Mouse (Mus musculus) testis, postnatal 14 days (tissue): Measurements from ENCODE around the gene Hnrnpu.
"Not testable (repeated sequence)": the region's sequence is repeated elsewhere in the genome, so short reads cannot be mapped to it uniquely, and the experiment has no call there.

ENCODE experiments used
- DNase-seq: peaks from one replicate; pipeline ENCODE4 v3.0.0; 2021; ENCODE audit warnings: low spot score

Gene Hnrnpu

DNA sequence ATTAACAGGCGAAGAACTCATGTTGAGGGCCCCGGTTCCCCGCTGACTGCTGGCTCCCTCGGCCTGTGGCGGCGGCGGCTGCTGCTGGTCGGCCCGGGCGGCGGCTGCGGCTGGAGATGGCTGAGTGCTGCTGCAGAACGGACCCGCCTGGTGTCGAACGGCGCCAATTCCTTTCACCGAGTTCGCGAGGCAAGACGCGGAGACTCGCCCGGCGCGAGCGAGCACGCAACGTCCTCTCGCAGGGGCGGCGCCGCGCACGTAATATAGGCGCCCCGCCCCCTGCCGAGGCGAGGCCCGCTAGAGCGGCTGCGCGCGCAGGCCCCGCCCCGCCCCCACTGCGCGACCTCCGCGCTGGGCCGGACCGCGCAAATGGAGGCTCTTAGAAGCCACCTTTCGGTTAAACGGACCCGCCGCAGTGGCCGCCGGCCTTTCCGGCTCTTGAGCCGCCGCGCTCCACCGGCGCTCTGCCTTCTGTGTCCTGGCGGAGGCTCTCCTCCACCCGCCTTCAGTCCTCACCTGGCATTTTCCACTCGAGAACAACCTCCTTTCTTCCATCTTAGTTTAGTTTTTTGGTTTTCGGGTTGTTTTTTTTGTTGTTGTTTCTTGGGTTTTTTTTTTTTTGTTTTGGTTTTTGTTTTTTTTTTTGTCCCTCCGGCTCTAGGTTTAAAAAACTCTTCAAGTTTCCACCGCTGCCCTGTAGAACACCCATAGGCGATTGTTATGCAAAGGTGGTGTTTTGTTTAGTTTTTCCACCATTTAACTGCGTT lies at the start of gene Hnrnpu:
Gene Hnrnpu, minus strand, starts transcription at position 247 of the 767 bp plus-strand sequence.
- DNase-seq, result peak; percentile 95

DNA sequence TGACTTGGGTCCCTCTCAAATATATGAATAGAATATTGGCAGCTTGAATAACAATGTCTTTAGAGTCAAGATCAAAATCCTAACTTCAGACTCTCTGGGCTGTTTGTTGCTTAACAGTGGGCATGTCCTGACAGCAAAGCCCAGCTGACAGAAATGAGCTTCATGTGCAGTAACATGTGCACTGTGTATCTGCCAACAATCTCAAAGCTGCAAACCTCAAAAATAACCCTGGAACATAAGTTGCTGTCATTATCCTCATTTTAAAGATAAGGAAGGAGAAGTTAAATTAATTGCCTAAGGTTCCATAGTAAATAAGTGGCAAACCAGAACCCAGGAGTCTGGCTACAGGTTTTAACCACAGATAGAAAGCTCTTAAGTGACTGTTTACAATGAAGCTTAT lies 44.6 kb upstream of the Hnrnpu start:
- no peak for DNase-seq

DNA sequence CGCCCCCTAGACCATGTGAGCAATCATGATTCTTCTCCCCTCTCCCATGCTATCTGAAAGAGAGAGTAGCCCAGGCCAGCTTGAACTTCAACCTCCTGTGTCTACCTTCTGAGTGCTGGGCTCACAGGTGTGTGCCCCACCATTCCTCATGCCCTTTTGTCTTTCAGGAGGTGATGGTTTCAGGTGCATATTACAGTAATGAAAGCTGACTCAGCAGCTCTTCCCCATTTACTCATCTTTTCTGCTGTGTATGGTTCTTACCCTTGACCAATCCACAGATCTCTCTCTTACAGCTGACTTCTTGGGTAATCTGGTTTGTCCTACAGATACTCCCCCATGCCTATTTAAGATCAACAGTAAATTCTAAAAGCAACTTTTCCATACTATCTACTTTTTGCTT lies 41.6 kb upstream of the Hnrnpu start:
- no peak for DNase-seq

DNA sequence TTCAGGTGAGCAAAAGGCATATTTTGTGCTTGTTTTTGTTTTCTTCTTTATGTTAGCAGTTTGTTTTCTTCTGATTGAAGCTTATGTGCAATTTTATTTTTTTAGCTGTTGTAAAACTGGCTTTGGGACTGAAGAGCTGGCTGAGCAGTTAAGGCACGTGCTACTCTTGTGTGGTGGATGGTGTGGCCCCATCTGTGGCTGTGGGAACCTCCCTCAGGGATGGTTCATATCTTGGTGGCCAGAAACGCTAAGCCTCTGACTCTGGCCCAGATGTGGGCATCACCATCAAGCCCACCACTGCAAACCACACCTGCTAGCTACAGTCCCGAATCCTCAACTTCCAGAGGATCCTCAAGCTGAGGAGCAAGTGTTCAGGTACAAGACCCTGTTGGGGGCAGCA lies 40.5 kb upstream of the Hnrnpu start:
- DNase-seq, result no peak

DNA sequence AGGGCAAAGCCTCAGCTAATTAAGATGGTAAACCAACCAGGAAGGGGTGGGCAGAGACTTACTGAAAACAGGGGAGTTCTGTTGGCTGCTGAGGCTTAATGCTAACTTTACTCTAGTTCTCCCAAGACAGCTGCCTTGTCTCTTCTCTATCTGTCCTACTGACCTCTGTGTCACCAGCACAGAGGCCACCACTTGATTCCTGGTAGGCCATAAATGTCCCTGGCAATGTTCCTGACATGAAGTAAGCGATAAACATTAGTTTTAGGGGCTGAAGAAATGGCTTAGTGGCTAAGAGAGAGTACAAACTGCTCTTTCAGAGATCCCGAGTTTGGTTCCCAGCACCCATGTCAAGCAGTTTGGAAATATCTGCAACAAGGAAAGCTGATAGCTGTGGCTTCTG lies 39.3 kb upstream of the Hnrnpu start:
- DNase-seq, result no peak

DNA sequence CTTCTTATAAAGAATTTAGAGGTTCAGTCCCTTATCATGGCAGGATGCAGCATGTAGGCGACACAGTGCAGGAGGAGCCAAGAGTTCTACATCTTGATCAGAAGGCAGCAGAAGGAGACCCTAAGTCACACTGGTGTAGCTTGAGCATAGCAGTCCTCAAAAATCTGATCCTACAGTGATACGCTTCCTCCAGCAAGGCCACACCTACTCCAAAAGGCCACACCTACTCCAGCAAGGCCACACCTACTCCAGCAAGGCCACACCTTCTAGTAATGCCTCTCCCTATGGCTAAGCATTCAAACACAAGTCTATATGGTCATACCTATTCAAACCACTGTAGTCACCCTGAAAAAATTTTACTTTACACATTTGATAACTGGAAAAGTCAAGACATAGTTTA lies 38.5 kb upstream of the Hnrnpu start:
- DNase-seq, result no peak

DNA sequence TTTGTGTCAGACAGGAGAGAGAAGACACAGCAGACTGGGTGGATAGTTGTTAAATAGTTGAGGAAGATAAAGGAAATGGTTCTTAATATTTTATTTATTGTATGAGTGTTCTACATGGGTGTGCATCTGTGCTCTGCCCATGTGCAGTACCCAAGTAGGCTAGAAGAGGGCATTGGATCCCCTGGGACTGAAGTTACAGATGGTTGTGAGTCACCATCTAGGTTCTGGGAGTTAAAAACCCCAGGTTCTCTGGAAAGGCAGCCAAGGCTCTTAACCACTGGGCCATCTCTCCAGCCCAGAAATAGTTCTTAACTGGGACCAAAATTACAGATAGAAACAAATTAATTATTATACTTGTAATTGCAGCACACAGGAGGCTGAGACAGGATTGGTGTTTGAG lies 37.8 kb upstream of the Hnrnpu start:
- no peak for DNase-seq

DNA sequence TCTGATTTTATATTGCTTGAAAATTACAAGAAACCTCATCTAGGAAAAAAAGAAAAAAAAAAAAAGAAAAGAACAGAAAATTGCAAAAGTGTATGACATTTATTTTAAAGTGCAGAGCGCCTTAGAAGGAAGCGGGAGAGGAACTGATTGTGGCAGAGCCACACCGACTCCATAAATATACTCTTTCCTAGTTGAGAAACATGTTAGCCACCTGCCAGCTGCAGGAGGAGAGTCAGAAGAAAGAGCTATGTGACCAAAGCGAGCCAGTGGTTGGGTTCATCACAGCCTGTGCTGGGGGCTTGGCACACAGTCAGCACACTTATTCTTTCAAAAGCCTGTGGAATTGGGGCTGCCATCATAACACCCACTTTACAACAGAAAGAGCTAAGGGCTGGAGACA lies 35.1 kb upstream of the Hnrnpu start:
- DNase-seq, result no peak

DNA sequence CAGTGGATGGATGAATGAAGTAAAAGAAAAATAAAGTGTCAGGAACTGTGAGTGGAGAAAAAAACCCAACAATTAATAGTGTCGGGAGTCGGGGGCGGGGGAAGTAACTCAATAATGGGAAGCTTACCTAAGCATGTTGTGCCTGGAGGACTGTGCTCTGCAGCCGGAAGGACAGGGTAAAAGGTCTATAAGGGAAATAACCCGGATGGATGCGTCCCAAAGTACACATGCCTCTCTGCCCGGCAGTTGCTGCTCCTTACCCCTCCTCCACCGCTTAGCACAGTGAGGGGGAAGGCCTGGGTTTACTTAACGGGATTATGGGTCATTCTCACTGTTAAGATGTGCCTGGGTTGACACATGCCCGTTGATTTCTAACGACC lies 31.7 kb upstream of the Hnrnpu start:
- peak; percentile 21 for DNase-seq

DNA sequence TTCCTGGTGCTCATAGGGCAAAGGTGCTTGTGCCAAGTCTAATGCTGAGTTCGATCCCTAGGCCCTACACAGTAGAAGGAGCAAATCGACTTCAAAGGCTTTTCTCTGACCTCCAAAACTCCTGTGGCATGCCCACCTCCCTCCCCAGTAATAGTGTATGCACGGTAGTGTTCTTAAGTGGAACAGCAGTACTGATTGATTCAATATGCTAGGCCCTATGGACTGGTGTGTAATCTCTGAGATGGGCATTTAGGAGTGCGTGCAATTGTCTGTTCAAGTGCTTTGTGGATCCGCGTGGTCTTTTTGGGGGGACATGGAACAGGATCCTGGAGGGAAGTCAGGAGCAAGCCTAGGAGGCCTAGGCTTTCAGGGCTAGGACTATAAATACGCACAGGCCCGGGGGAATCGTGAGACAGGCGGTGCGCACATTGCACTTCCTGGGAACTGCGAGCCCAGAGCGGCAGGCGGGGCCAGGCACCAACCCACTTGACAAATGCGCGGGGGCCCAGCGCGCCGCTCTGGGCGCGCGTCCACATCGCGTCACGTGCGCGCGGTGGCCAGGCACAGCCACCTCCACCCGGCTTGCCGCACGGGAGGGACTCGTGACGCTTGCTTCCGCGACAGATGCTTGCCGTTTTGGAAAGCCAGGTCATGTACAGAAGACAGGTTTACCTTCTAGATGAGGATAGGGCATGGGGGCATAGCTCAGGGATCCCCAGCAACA lies 31.1 kb upstream of the Hnrnpu start:
- DNase-seq, result peak; percentile 83

DNA sequence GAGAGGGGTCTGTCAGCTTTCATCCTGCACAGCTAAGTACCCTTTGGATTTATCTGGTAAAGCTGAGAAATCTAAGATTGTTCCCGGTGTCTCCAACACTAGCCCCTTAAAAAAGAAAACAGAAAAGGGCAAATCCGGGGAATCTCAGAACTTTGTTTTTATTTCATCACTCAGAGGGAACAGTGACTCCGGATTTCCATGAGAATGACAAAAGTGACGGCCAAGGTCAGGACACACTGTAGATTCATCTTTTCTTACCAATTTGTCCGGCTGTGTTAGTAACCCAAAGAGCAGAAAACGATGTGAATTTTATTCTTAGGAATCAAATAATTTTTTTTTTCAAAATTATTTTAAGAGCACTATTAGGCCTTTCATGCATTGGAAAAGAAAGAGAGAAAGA lies 30.5 kb upstream of the Hnrnpu start:
- no peak for DNase-seq

DNA sequence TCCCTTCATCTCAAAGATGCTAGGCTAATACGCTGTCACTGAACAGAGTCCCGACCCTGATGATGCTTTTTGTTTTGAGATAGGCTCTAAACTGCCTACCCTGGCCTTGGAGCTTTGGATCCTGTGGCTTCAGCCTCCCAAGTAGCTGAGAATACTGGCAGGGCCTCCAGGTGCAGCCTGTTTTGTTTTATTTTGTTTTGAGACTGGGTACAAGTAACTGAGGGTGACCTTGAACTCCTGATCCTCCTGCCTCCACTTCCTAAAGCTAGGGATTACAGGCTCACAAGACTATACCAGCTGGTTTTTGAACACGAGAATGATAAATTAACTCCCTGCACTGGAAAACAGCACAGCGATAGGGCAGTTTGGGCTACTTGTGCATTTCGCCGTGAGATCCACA lies 27.6 kb upstream of the Hnrnpu start:
- no peak for DNase-seq

DNA sequence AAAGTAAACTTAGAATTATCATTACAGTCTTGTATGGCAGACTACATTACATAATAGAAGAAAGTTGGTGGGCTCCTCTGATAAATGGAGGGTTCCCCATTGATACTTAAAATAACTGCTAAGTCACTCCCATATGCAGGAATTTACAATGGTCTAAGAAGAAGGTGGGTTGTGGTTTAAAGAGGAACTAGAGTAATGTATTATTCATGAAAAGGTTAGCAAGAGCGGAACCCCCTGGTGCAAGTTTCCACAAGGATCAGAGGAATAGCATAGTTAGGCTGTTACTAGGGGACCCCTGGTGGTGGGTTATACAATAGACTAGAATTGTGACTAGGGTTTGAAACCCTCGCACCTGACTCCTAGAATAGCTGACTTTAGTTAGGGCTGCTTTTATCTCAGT lies 23.1 kb upstream of the Hnrnpu start:
- no peak for DNase-seq

DNA sequence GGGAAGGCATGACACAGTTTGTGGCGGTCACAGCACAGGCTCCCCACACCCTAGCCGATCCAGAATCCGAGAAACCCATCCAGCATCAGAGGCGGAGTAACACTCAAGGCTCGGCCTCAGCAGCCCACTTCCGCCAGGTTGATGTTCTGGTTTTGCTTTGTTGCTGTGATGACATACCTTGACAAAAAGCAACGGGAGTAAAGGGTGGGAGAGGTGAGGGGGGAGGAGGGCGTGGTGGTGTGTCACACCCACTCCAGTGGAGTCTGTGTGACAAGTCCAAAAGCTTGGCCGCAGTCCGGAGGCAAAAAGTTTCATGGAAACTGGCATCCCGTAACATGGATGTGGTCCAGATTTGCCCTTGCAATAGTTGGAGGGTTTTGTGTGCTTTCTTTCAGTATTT lies 22.7 kb upstream of the Hnrnpu start:
- no peak for DNase-seq

DNA sequence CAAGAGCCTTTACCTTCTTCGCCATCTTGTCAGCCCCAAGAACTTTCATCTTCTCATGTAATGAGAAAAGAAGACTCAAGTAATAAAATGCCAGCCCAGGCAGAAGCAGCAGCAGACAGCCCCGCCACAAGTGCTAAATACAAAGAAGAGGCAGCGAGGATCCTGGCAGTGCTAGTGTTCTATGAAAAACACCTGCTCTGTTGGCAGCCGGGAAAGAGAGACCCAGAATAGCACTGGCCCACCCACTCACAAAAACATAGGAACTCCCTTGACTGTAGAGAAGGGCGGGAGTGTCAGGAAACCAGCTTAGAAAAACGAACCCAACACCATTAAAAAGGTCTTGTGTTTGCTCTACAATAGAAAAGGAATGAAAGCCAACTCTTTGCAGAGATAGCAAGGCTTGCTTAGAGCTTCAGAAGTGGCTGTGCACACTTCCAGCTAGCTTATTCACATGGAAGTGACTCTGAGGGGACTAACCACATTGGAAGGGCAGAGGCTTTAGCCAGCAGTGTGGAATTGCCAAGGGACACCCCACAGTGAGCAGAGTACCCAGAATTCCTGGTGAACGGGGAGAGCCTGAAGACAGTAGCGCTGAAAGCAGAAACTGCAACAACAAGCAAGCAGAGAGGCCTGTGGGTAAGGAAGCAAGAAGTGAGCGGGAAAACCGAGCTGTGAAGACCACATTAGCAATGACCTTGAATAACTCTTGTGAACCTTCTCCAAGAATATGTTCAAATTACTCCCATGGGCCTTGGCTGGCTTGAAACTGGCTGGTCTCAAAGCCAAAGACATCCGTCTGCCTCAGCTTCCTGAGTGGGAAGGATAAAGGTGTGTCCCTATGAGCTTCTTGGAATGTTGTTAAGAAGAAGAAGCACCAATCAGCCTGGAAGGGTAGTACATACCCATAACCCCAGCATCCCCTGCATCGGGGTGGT lies 20.4 kb upstream of the Hnrnpu start:
- no peak for DNase-seq

DNA sequence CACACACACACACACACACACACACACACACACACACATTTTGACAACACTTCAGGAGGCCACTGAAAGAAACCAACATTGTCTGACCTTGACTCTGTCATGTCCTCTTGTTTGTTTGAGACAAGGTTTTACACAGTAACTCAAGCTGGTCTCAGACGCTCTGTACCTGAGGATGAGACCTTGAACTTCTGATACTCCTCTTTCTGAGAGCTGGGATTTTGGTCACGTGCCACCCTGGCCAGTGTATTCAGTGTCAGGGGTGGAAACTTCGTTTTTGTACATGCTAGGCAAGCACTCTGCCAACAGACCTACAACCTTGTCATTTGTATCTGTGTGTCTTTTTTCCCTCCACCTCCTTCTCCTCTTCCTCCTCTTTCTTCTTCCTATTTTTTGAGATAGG lies 17.0 kb upstream of the Hnrnpu start:
- DNase-seq, result peak; percentile 67

DNA sequence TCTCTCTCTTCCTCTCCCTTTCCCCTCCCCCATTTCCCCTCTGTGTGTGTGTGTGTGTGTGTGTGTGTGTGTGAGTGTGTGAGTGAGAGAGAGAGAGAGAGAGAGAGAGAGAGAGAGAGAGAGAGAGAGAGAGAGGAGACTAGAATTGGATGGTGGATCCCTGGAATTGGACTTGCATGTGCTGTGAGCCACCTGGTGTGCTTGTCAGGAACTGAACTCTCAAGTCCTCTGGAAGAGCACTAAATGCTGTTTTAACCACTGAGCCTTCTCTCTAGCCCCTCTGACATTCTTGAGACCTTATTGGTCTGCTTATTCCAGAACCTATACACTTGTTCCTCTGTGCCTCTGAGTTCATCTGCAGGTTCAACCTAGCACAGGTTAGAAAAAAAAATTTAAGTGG lies 14.0 kb upstream of the Hnrnpu start:
- no peak for DNase-seq

DNA sequence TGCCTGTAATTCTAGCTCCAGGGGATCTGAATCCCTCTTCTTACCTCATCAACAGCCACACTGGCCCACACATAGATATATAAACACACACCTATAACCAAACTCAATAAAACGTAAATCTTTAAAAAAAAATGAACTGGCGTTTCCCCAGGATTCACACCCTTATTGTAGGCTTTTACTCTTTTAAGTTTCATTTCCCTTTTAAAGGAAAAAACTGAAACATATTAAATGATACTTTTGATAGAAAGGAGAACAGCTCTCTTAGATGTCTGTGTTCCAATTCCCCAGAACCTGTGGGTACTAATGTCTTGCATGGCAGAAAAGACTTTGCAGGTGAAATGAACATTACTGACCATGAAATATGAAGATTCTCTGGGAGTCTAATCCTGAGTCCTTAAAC lies 13.2 kb upstream of the Hnrnpu start:
- no peak for DNase-seq

DNA sequence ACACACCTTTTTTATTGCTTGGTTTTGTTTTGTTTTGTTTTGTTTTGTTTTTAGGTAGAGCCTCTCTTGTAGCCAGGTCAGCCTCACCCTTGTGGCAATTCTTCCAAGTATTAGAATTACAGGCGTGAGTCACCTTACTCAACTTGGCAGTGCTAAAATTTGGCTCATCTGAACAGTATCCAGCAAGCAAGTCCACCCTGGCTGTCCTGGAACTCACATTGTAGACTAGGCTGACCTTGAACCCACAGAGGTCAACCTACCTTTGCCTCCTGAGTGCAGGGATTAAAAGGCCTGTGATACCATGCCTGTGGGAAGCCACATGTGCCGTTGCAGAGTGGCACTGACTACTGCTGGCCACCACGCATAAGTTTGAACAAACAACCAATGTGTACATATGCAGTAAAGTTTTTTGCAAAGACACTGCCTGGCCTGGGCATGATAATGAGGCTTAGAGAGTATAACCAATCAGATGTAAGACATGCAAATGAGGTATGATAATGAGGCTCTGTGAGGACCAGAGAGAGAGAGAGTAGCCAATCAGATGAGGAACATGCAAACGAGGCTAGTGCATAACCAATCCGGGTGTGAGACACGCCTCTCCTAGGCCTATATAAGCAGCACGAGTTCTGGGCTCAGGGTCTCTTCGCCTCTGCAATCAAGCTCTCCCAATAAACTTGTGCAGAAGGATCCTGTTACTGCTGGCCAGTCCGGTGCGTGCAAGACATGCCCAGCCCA lies 6.6 kb upstream of the Hnrnpu start:
- DNase-seq, result not testable (repeated sequence)

DNA sequence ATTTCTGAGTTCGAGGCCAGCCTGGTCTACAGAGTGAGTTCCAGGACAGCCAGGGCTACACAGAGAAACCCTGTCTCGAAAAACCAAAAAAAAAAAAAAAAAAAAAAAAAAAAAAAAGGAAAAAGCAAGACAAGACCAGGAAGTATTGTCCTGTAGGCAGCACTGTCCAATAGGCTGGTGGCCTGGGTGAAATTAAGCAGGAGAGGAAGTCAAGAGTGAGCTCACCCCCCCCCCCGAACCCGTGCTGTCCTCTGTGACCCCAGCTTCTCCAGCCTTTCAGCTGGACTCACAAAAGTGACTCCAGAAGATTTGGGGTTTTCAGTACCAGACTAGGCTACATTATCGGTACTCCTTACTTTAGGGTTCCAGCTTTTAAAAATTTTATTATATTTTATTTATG lies 5.0 kb upstream of the Hnrnpu start:
- no peak for DNase-seq

DNA sequence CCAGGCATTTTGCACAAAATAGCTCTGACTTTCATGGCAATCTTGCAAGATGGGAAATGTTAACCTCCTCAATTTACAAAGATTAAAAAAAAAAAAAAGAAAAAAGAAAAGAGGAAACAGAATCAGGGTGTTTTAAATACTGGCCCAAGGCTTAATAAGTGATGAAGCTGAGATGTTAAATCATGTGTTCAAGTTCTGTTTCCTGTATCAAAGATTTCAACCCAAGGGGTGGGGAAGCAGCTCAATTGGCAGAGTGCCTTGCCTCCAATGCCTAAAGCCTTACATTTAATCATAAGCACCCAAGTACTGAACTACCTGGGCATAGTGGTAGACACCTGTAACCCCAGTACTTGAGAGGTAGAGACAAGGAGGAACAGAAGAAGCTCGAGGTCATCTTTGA lies 4.5 kb upstream of the Hnrnpu start:
- no peak for DNase-seq

DNA sequence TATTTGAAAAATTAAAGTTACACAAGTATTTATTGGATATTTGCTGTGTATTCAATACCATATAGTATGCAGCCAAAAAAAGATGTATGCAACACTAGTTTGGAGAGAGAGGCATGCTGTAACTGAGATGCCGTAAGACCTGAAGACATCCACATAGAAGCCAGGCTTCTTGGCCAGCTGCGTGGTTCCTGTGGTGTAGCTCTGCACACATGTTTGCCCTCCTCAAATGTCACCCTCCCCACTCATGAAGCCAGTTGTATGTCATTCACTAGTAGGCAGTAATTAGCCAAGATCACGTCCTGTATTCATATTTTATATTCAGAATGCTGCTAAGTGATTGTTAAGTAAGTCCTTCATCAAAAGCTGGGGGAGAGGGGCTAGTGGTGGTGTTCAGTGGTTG lies 3.8 kb upstream of the Hnrnpu start:
- DNase-seq, result no peak
